Mouse (Mus musculus) liver, embryonic 15.5 days (tissue): ENCODE data around the gene Csf3. TPM values are rescaled to one million over a fixed set of nuclear protein-coding genes. Genes with fewer than 3 reads are reported as not detected.
A peak's percentile ranks its signal among the peaks of the same experiment; 100 is the strongest.

Experiments
- ATAC-seq: fragments of 200-750 bp; cut with Nextera tagmentation; 2 replicates; pipeline ENCODE4 v1.8.0; 2017; ENCODE audit warnings: moderate number of reproducible peaks, mild to moderate bottlenecking, moderate library complexity; ENCODE audit not compliant: insufficient read depth
- H3K27ac ChIP-seq: fragments of 300-500 bp; sonication (generic); replicated peaks from 2 replicates; pipeline ENCODE4 v1.5.1; 2015; ENCODE audit warnings: mild to moderate bottlenecking, inconsistent platforms
- H3K27me3 ChIP-seq: fragments of 300-500 bp; sonication (generic); 2 replicates; pipeline ENCODE4 v1.6.1; 2015; ENCODE audit warnings: mild to moderate bottlenecking, inconsistent platforms
- H3K36me3 ChIP-seq: fragments of 300-500 bp; sonication (generic); replicated peaks from 2 replicates; pipeline ENCODE4 v1.6.1; 2015; ENCODE audit warnings: moderate library complexity, mild to moderate bottlenecking, inconsistent platforms
- H3K4me1 ChIP-seq: fragments of 300-500 bp; sonication (generic); replicated peaks from 2 replicates; pipeline ENCODE4 v1.6.1; 2015; ENCODE audit warnings: inconsistent platforms
- H3K4me2 ChIP-seq: fragments of 300-500 bp; sonication (generic); 2 replicates; pipeline ENCODE4 v1.6.1; 2015; ENCODE audit warnings: moderate library complexity, mild to moderate bottlenecking, inconsistent platforms
- H3K4me3 ChIP-seq: fragments of 300-500 bp; sonication (generic); replicated peaks from 2 replicates; pipeline ENCODE4 v1.5.1; 2015; ENCODE audit warnings: mild to moderate bottlenecking, inconsistent platforms
- H3K9ac ChIP-seq: fragments of 300-500 bp; sonication (generic); 2 replicates; pipeline ENCODE4 v1.6.1; 2015; ENCODE audit warnings: moderate library complexity, mild to moderate bottlenecking, inconsistent platforms
- H3K9me3 ChIP-seq: fragments of 300-500 bp; sonication (generic); replicated peaks from 2 replicates; pipeline ENCODE4 v1.6.1; 2016; ENCODE audit warnings: inconsistent platforms
- WGBS: fragments of 180-500 bp; shearing (Covaris S2); methylation state at CpG from one replicate; pipeline ENCODE4 v1.1.7; 2015; ENCODE audit warnings: mixed read lengths; ENCODE audit not compliant: insufficient replicate concordance; 5-methylcytosine and 5-hydroxymethylcytosine counted together
- polyA plus RNA-seq: library from polyadenylated mRNA; unstranded; fragments of >200 nt; fragmentation: Nextera tagmentation; extraction: Ambion mirVana; gene quantifications from 2 replicates; pipeline ENCODE4 v1.2.1, GENCODE M21; 2015

Gene Csf3
- polyA plus RNA-seq, 1 experiment from 2014 or later: not detected

DNA sequence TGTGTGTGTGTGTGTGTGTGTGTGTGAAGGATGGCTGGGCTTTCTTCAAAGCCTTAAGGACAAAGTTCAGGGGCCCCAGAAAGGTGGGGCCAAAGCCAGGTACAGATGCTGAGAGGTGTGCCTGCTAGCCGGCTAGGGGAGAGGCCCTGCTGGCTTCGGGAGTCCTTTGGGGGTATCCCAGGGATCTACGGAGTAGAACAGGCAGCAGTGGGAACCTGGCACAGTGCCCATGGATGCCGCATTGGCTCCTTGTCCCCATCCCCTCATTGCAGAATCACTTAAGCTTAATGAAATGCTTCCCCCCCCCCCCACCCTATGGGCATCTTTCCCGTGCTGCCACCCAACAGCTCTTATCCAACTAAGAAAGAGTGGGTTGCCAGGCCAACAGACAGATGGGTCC is 48.7 kb downstream of the Csf3 start:
- no peak for ATAC-seq
- Histone ChIP-seq H3K4me2 (no peak overlapping the region; the same call in 1 of the 2 replicates), H3K27me3 (no peaks in the 10 kb centered on the region), H3K4me3 (no peak overlapping the region), H3K4me1 (peaks cover 100% of the 10 kb centered on the region), H3K36me3 (peaks cover 10% of the 10 kb centered on the region; the same call in 1 of the 2 replicates), H3K9ac (no peak overlapping the region), H3K27ac (peak overlapping the region; percentile 86; the same call in 1 of the 2 replicates), H3K9me3 (no peaks in the 10 kb centered on the region)
- 67% methylated on average over 5 of the region's 5 CpGs for WGBS

DNA sequence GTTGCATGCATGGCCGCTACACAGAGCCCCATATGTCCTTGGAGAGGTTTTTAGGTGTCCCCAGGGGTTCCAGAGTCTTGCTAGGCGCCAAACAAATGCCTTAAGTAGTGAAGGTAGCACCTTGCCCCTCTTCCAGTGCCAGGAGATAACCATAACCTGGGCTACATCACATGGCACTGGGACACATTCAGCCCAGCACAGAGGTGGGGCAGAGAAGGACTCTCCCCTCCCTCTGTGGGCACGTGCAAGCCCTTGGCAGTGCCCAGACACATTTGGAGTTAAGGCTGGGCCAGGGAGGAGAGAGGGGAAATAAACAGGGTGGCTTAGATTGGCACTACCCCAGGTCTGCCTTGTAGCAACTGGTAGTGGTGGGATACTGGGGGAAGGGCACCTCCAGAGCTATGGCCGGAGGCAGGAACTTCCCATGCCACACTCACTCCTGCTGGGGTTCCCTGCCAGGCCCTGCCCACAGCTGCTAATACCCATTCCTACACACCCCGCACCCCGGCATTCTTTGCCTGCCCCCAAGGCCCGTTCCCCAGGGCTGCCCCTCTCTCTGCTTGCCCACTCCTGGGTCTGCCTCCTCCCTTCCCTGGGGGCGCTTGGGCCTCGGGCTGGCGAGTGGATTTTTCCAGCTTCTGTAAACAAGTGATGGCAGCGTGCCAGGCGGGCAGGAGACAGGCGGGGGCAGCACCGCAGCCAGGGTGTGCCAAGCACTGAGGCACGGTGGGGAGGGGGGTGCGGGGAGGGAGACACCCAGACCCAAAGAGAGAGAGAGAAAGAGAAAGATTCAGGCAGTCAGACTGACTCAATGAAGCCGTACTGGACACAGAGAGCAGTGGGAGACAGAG is 49.5 kb downstream of the Csf3 start:
- Histone ChIP-seq H3K27ac (peak overlapping the region; percentile 86), H3K4me2 (peak overlapping the region; percentile 69), H3K4me1 (peaks cover 100% of the 10 kb centered on the region), H3K36me3 (peaks cover 8% of the 10 kb centered on the region; the same call in 1 of the 2 replicates), H3K9me3 (no peaks in the 10 kb centered on the region), H3K4me3 (peak overlapping the region; percentile 32), H3K9ac (peak overlapping the region; percentile 28; the same call in 1 of the 2 replicates), H3K27me3 (no peaks in the 10 kb centered on the region)
- WGBS: 30% methylated on average over 17 of the region's 17 CpGs
- ATAC-seq: peak; percentile 1; the same call in 1 of the 2 replicates

DNA sequence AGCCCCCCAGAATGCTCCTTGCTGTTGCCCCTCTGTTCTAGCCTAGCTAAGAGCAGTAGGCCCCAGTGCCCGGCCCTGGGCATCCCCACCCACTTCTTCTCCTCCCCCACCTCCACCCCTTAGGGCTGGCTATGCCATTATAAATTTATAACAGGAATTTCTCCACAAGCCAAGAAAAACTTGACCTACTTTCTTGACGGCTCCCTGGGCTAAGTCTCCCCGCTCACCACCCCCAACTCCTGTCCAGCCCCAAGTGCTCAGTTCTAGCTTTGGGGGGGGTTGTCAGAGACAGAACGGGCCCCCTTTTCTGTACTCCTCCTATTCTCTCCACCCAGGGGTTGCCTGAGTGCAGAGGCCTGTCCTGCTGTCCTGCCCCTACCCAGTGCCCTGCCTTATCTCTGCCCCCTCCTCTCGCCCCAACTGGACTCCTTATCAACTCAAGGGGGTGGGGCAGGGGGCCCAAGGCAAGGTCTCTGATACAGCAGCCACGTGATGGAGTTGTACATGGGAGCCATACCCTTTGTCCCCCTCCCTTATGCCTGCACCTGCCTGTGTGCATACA is 50.2 kb downstream of the Csf3 start:
- H3K9me3 ChIP-seq: no peaks in the 10 kb centered on the region
- H3K4me3 ChIP-seq: peak overlapping the region; percentile 32
- peak; percentile 82 for ATAC-seq
- peak overlapping the region; percentile 69 for H3K4me2 ChIP-seq
- no peaks in the 10 kb centered on the region for H3K27me3 ChIP-seq
- peaks cover 100% of the 10 kb centered on the region for H3K4me1 ChIP-seq
- peak overlapping the region; percentile 86 for H3K27ac ChIP-seq
- peaks cover 8% of the 10 kb centered on the region; the same call in 1 of the 2 replicates for H3K36me3 ChIP-seq
- peak overlapping the region; percentile 31; the same call in 1 of the 2 replicates for H3K9ac ChIP-seq
- 6% methylated on average over 6 of the region's 6 CpGs for WGBS

DNA sequence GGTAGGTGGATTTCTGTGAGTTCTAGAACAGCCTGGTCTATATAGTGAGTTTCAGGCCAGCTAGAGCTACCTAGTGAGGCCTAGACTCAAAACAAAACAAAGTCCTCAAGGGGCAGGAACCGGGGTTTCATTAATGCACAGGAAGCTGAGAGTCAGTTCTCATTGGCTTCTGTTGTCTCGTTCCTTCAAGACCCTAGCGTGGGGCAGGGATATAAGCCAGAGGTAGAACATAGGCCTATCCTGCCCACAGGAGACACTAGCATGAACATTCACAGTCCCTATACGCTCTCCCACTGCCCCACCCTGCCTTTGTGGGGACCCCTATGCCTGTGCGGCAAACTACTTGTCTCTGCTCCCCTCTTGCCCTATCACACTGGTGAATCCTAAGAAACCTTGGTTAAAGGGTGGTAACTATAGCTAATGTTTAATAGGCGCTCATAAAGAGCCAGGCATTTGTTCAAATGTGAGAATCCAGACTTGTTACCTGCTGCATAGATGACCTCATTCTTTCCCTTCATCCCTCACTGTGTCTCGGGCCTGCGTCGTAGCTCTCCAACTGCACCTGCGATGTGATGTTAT is 51.6 kb downstream of the Csf3 start:
- Histone ChIP-seq H3K9me3 (no peaks in the 10 kb centered on the region), H3K27me3 (no peaks in the 10 kb centered on the region), H3K4me3 (no peak overlapping the region), H3K4me2 (peak overlapping the region; percentile 69; the same call in 1 of the 2 replicates), H3K4me1 (peaks cover 97% of the 10 kb centered on the region), H3K9ac (0 out of 2 replicates have a peak overlapping the region, but pooled peaks have one; percentile 4), H3K27ac (peak overlapping the region; percentile 86), H3K36me3 (peaks cover 18% of the 10 kb centered on the region)
- no peak for ATAC-seq
- 75% methylated on average over 10 of the region's 10 CpGs for WGBS

Other genes with a start within 250 kb of the Csf3 start
- gene Ikzf3, start 155.2 kb upstream of the Csf3 start, polyA plus RNA-seq: 0.10 and 0.13 TPM in 2 replicates
- gene Zpbp2, start 150.2 kb upstream of the Csf3 start, polyA plus RNA-seq: 0.62 and 0.79 TPM in 2 replicates
- 40.6 and 45.4 TPM in 2 replicates for gene Ormdl3, start 113.9 kb upstream of the Csf3 start, polyA plus RNA-seq
- not detected in 2 replicates for gene Lrrc3c, start 103.0 kb upstream of the Csf3 start, polyA plus RNA-seq
- 0.38 and 0.44 TPM in 2 replicates for gene Gm12355, start 75.6 kb upstream of the Csf3 start, polyA plus RNA-seq
- gene Gsdma3, start 74.9 kb upstream of the Csf3 start, polyA plus RNA-seq: not detected in 2 replicates
- not detected in 2 replicates for gene Gsdma2, start 54.5 kb upstream of the Csf3 start, polyA plus RNA-seq
- gene Gsdma, start 36.9 kb upstream of the Csf3 start, polyA plus RNA-seq: not detected in 2 replicates
- 102 and 109 TPM in 2 replicates for gene Psmd3, start 18.7 kb upstream of the Csf3 start, polyA plus RNA-seq
- 24.2 and 27.7 TPM in 2 replicates for gene Med24, start 28.2 kb downstream of the Csf3 start, polyA plus RNA-seq
- 7.2 and 7.6 TPM in 2 replicates for gene Thra, start 39.4 kb downstream of the Csf3 start, polyA plus RNA-seq
- 0.63 and 0.85 TPM in 2 replicates for gene Nr1d1, start 74.1 kb downstream of the Csf3 start, polyA plus RNA-seq
- gene Msl1, start 94.3 kb downstream of the Csf3 start, polyA plus RNA-seq: 5.2 and 5.8 TPM in 2 replicates
- 14.4 and 16.2 TPM in 2 replicates for gene Casc3, start 103.6 kb downstream of the Csf3 start, polyA plus RNA-seq
- 0.24 and 0.28 TPM in 2 replicates for gene Rapgefl1, start 135.5 kb downstream of the Csf3 start, polyA plus RNA-seq
- 1.2 and 1.3 TPM in 2 replicates for gene Wipf2, start 162.4 kb downstream of the Csf3 start, polyA plus RNA-seq
- gene Cdc6, start 206.5 kb downstream of the Csf3 start, polyA plus RNA-seq: 54.6 and 58.0 TPM in 2 replicates
- 4.4 and 4.5 TPM in 2 replicates for gene Rara, start 226.6 kb downstream of the Csf3 start, polyA plus RNA-seq